In genomic region chr5:143125601-143126000, GRCm38 (mm10) we compare ENCODE assay signal across 14 mouse cellular contexts. TPM values are rescaled to one million over a fixed set of nuclear protein-coding genes. Genes with fewer than 3 reads are reported as not detected.
DNase-seq lines count a peak whose midpoint lies in the region; ATAC-seq lines count a peak whose summit lies in the region.
"Had no signal": no experiment of that assay in that cellular context is flagged by ENCODE, and none has a peak within 500 bp of the region (broad histone marks: within the 10 kb centered on the region; RNA-seq: fewer than 3 reads in every experiment).

No protein-coding gene starts in this region.

- no peak overlapping the region for H3K4me2 ChIP-seq in neural tube, embryonic 15.5 days
- no peak overlapping the region for H3K4me2 ChIP-seq in kidney, embryonic 14.5 days (replicated peaks; ENCODE audit: low read depth, low read length)
- H3K4me2 ChIP-seq: embryonic facial prominence, embryonic 12.5 days; lung, embryonic 14.5 days; neural tube, embryonic 13.5 days had no signal

- H3K4me1 ChIP-seq in neural tube, embryonic 15.5 days: peaks cover 3% of the 10 kb centered on the region; the same call in 1 of the 2 replicates
- H3K4me1 ChIP-seq in kidney, embryonic 14.5 days (ENCODE audit: control insufficient read depth, insufficient read depth, low read length): no peaks in the 10 kb centered on the region
- H3K4me1 ChIP-seq: embryonic facial prominence, embryonic 12.5 days; neural tube, embryonic 13.5 days had no signal

- intact Hi-C loops in gastrocnemius, postnatal 36 days (cut with DNase I): no loop called here

- no peaks in the 10 kb centered on the region for H3K27me3 ChIP-seq in neural tube, embryonic 15.5 days (replicated peaks)
- no peaks in the 10 kb centered on the region for H3K27me3 ChIP-seq in kidney, embryonic 14.5 days (ENCODE audit: control insufficient read depth, insufficient read depth, low read length)
- H3K27me3 ChIP-seq: embryonic facial prominence, embryonic 12.5 days; neural tube, embryonic 13.5 days had no signal

- H3K9me3 ChIP-seq in neural tube, embryonic 15.5 days (replicated peaks): peaks cover 13% of the 10 kb centered on the region; the same call in 1 of the 2 replicates
- H3K9me3 ChIP-seq in kidney, embryonic 14.5 days (ENCODE audit: control insufficient read depth, low read length): peaks cover 7% of the 10 kb centered on the region

- DNase-seq in brain, embryonic 18.5 days (ENCODE audit: low read depth, low spot score): peak; percentile 59
- DNase-seq in frontal cortex, adult 2 months (ENCODE audit: extremely low spot score in 1 of 2, low spot score in 1 of 2): peak; percentile 28 to 55
- peak; percentile 28 for DNase-seq in layer of hippocampus, postnatal 10 days (ENCODE audit: low spot score in 2 of 2)
- no peak for DNase-seq in thymus, postnatal 25 days
- no peak for DNase-seq in gastrocnemius, postnatal 36 days
- no peak for DNase-seq in kidney, postnatal 14 days
- DNase-seq: kidney, adult 2 months; lung, embryonic 14.5 days had no signal

- no peak overlapping the region for H3K4me3 ChIP-seq in neural tube, embryonic 15.5 days (replicated peaks)
- H3K4me3 ChIP-seq in kidney, embryonic 14.5 days (ENCODE audit: low read length): no peak overlapping the region
- H3K4me3 ChIP-seq: embryonic facial prominence, embryonic 12.5 days; neural tube, embryonic 13.5 days had no signal

- H3K27ac ChIP-seq in neural tube, embryonic 15.5 days (replicated peaks): peak overlapping the region; percentile 28
- H3K27ac ChIP-seq in kidney, embryonic 14.5 days (ENCODE audit: low read depth, low read length): no peak overlapping the region
- H3K27ac ChIP-seq: embryonic facial prominence, embryonic 12.5 days; neural tube, embryonic 13.5 days had no signal

- 43% methylated on average over 7 of the region's 7 CpGs for WGBS in neural tube, embryonic 15.5 days
- 72% methylated on average over 7 of the region's 7 CpGs for WGBS in kidney, embryonic 14.5 days

- H3K36me3 ChIP-seq in neural tube, embryonic 15.5 days: no peaks in the 10 kb centered on the region
- no peaks in the 10 kb centered on the region for H3K36me3 ChIP-seq in kidney, embryonic 14.5 days (ENCODE audit: control insufficient read depth, insufficient read depth, low read length)
- H3K36me3 ChIP-seq: embryonic facial prominence, embryonic 12.5 days; neural tube, embryonic 13.5 days had no signal

- no peak; the same call in 1 of the 2 replicates for ATAC-seq in neural tube, embryonic 15.5 days (ENCODE audit: low FRiP score)
- no peak for ATAC-seq in kidney, embryonic 14.5 days (ENCODE audit: low FRiP score, low TSS enrichment)

- H3K9ac ChIP-seq in neural tube, embryonic 15.5 days (replicated peaks): no peak overlapping the region
- no peak overlapping the region for H3K9ac ChIP-seq in kidney, embryonic 14.5 days (ENCODE audit: low read depth, low read length)
- H3K9ac ChIP-seq: embryonic facial prominence, embryonic 12.5 days; lung, embryonic 14.5 days; neural tube, embryonic 13.5 days had no signal

RNA-seq across cellular contexts. Expression of gene Rnf216, which starts 12.8 kb away (rescaled TPM):
- polyA plus RNA-seq in frontal cortex, adult 2 months (2012; rRNA removed): 29.7 and 33.4 TPM in 2 replicates
- total RNA-seq in layer of hippocampus, postnatal 10 days (2021): 10 to 100 TPM; 42.4 to 44.5 TPM
- polyA plus RNA-seq in neural tube, embryonic 15.5 days (2015; fragmentation: Nextera tagmentation; extraction: Ambion mirVana): 26.6 and 29.6 TPM in 2 replicates
- total RNA-seq in gastrocnemius, postnatal 36 days (2021): 10 to 100 TPM; 14.2 to 16.3 TPM
- polyA plus RNA-seq in kidney, embryonic 14.5 days (2014; fragmentation: Nextera tagmentation; extraction: Ambion mirVana): 28.7 and 48.3 TPM in 2 replicates

RNA-seq across cellular contexts. Expression of gene Olfr718-ps1, which starts 21.8 kb away (rescaled TPM):
- polyA plus RNA-seq in frontal cortex, adult 2 months (2012; rRNA removed): 0.08 TPM in 1 of 2 replicates, not detected in the other
- total RNA-seq in layer of hippocampus, postnatal 10 days (2021): under 1 TPM; 0.25 to 0.32 TPM
- 0.10 TPM in 1 of 2 replicates, not detected in the other for polyA plus RNA-seq in neural tube, embryonic 15.5 days (2015; fragmentation: Nextera tagmentation; extraction: Ambion mirVana)
- not detected for total RNA-seq in gastrocnemius, postnatal 36 days (2021)
- polyA plus RNA-seq in kidney, embryonic 14.5 days (2014; fragmentation: Nextera tagmentation; extraction: Ambion mirVana): 0.05 TPM in 1 of 2 replicates, not detected in the other
- total RNA-seq: heart, adult 8-10 months; MEL had no signal
- polyA plus RNA-seq: kidney, adult 2 months; lung, embryonic 14.5 days had no signal

RNA-seq across cellular contexts. Expression of gene Rbak, which starts 55.0 kb away (rescaled TPM):
- polyA plus RNA-seq in frontal cortex, adult 2 months (2012; rRNA removed): 10.9 and 13.3 TPM in 2 replicates
- 10 to 100 TPM; 16.8 to 17.5 TPM for total RNA-seq in layer of hippocampus, postnatal 10 days (2021)
- polyA plus RNA-seq in neural tube, embryonic 15.5 days (2015; fragmentation: Nextera tagmentation; extraction: Ambion mirVana): 12.7 and 13.1 TPM in 2 replicates
- 1 to 10 TPM; 2.6 to 4.0 TPM for total RNA-seq in gastrocnemius, postnatal 36 days (2021)
- 11.3 and 16.1 TPM in 2 replicates for polyA plus RNA-seq in kidney, embryonic 14.5 days (2014; fragmentation: Nextera tagmentation; extraction: Ambion mirVana)

RNA-seq across cellular contexts. Expression of gene Spdye4b, which starts 55.2 kb away (rescaled TPM):
- not detected in 2 replicates for polyA plus RNA-seq in frontal cortex, adult 2 months (2012; rRNA removed)
- total RNA-seq in layer of hippocampus, postnatal 10 days (2021): not detected
- not detected in 2 replicates for polyA plus RNA-seq in neural tube, embryonic 15.5 days (2015; fragmentation: Nextera tagmentation; extraction: Ambion mirVana)
- not detected for total RNA-seq in gastrocnemius, postnatal 36 days (2021)
- not detected in 2 replicates for polyA plus RNA-seq in kidney, embryonic 14.5 days (2014; fragmentation: Nextera tagmentation; extraction: Ambion mirVana)
- total RNA-seq: heart, adult 8-10 months; MEL had no signal
- polyA plus RNA-seq: embryonic facial prominence, embryonic 12.5 days; kidney, adult 2 months; lung, embryonic 14.5 days; neural tube, embryonic 13.5 days had no signal

Comparison
In these comparisons a context has a peak if more than half of its experiments do, and no peak if none do; other contexts are left out.
1. DNase-seq: peak in brain, embryonic 18.5 days (single experiment), frontal cortex, adult 2 months (2 of 2) and layer of hippocampus, postnatal 10 days (2 of 2); none in thymus, postnatal 25 days (single experiment), gastrocnemius, postnatal 36 days (0 of 2) and kidney, postnatal 14 days (single experiment).